Mouse (Mus musculus): ENCODE results near the gene Map7d1.

GRCm38 (mm10) chr4:126275081-126275480 is 18.9 kb upstream of the Map7d1 start:
- TF ChIP-seq EP300 (IDR thresholded peaks at IDR 0.05; ENCODE audit: low read depth) (no peak), CTCF (IDR thresholded peaks at IDR 0.05; ENCODE audit: low read depth) (no peak)
